Mouse (Mus musculus) ES-Bruce4 (cell line): ENCODE results near the gene Gm9803.

ENCODE experiments used
- EP300 ChIP-seq: IDR thresholded peaks from 2 replicates; pipeline ENCODE4 v1.6.1; 2011; ENCODE audit warnings: low read depth, low read length; ENCODE audit not compliant: insufficient read depth
- POLR2A ChIP-seq: IDR thresholded peaks from one replicate; pipeline ENCODE4 v1.8.1; 2011; ENCODE audit warnings: low read length; ENCODE audit not compliant: insufficient read depth

DNA sequence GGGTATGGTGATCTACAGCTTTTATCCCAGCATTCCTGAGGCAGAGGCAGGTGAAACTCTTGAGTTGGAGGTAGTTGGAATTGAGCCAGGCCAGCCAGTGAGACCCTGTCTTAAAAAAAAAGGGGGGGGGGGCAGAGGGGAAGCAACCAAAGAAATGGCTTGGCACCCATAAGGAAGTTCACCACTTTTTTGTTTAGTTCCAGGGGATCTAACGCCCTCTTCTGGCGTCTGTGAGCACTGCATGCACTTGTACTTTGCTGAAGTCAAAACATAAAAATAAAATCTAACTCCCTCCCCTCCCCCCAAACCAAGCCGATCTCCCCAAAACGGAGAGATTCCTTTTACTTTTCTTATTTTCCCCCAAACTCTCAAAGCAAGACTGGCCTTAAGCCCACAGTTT, 48.5 kb upstream of the Gm9803 start:
- no peak for TF ChIP-seq EP300
- no peak for TF ChIP-seq POLR2A
